Mouse (Mus musculus) myocyte (in vitro differentiated cells): ENCODE results near the gene Max. TPM values are rescaled to one million over a fixed set of nuclear protein-coding genes. Genes with fewer than 3 reads are reported as not detected.

Source experiments
- H3K27me3 ChIP-seq: one replicate; pipeline ENCODE4 v1.6.1; 2011; ENCODE audit not compliant: control insufficient read depth, insufficient read depth, insufficient read length
- H3K36me3 ChIP-seq: one replicate; pipeline ENCODE4 v1.6.1; 2011; ENCODE audit not compliant: control insufficient read depth, insufficient read depth
- H3K4me2 ChIP-seq: one replicate; pipeline ENCODE4 v1.6.1; 2011; ENCODE audit warnings: low read depth, control low read depth
- H3K4me3 ChIP-seq: one replicate; pipeline ENCODE4 v1.5.1; 2011; ENCODE audit warnings: mild to moderate bottlenecking, control low read depth, moderate library complexity
- H3K79me2 ChIP-seq: one replicate; pipeline ENCODE4 v1.6.1; 2011; ENCODE audit not compliant: control insufficient read depth, insufficient read depth
- H3ac ChIP-seq: one replicate; pipeline ENCODE4 v1.6.1; 2011; ENCODE audit not compliant: control insufficient read depth, insufficient read length
- CEBPB ChIP-seq: IDR thresholded peaks from 2 replicates; pipeline ENCODE4 v1.6.1; 2011; ENCODE audit warnings: mild to moderate bottlenecking, moderate library complexity; ENCODE audit not compliant: poor library complexity, insufficient read depth, severe bottlenecking
- E2F4 ChIP-seq: IDR thresholded peaks from one replicate; pipeline ENCODE4 v1.6.1; 2011; ENCODE audit warnings: mild to moderate bottlenecking, control low read depth, moderate library complexity; ENCODE audit not compliant: insufficient read depth
- MAX ChIP-seq: IDR thresholded peaks from one replicate; pipeline ENCODE4 v1.6.1; 2011; ENCODE audit warnings: low read depth, mild to moderate bottlenecking, control low read depth
- MYOD1 ChIP-seq, 3 experiments: IDR thresholded peaks; one replicate each; pipeline ENCODE4 v1.6.1; 2011; ENCODE audit warnings: control low read depth in 2 of 3, low read depth in 2 of 3, mild to moderate bottlenecking in 2 of 3, moderate library complexity in 1 of 3; ENCODE audit not compliant: insufficient read length in 2 of 3, control insufficient read depth in 1 of 3
- MYOG ChIP-seq, 3 experiments: IDR thresholded peaks; one replicate each; pipeline ENCODE4 v1.6.1; 2011; ENCODE audit warnings: control low read depth in 2 of 3, low read depth in 2 of 3, mild to moderate bottlenecking in 2 of 3; ENCODE audit not compliant: insufficient read length in 2 of 3, control insufficient read depth in 1 of 3, insufficient read depth in 1 of 3
- POLR2A ChIP-seq: IDR thresholded peaks from one replicate; pipeline ENCODE4 v1.6.1; 2011; ENCODE audit warnings: low read depth, mild to moderate bottlenecking, control low read depth, moderate library complexity; ENCODE audit not compliant: insufficient read length
- POLR2AphosphoS2 ChIP-seq: IDR thresholded peaks from one replicate; pipeline ENCODE4 v1.6.1; 2011; ENCODE audit warnings: low read depth, control low read depth; ENCODE audit not compliant: insufficient read length
- REST ChIP-seq: IDR thresholded peaks from one replicate; pipeline ENCODE4 v1.6.1; 2011; ENCODE audit warnings: mild to moderate bottlenecking, control low read depth, moderate library complexity; ENCODE audit not compliant: insufficient read depth, insufficient read length
- SRF ChIP-seq: IDR thresholded peaks from one replicate; pipeline ENCODE4 v1.6.1; 2011; ENCODE audit warnings: low read depth; ENCODE audit not compliant: control insufficient read depth, insufficient read length
- TCF12 ChIP-seq: IDR thresholded peaks from one replicate; pipeline ENCODE4 v1.6.1; 2011; ENCODE audit warnings: mild to moderate bottlenecking, control low read depth; ENCODE audit not compliant: poor library complexity, insufficient read depth, severe bottlenecking
- TCF3 ChIP-seq: IDR thresholded peaks from one replicate; pipeline ENCODE4 v1.6.1; 2011; ENCODE audit warnings: low read depth, control low read depth; ENCODE audit not compliant: insufficient read length
- USF1 ChIP-seq: IDR thresholded peaks from one replicate; pipeline ENCODE4 v1.6.1; 2011; ENCODE audit warnings: low read depth, mild to moderate bottlenecking, control low read depth, moderate library complexity
- polyA plus RNA-seq: library from polyadenylated mRNA; unstranded; fragments of >200 nt; fragmentation: generic; extraction: Trizol; gene quantifications from one replicate; pipeline ENCODE4 v1.2.1, GENCODE M21; 2012; ENCODE audit warnings: missing spikeins

The Max gene
- polyA plus RNA-seq, 1 experiment = 33.6 TPM

- TF ChIP-seq E2F4 (no peak), POLR2AphosphoS2 (no peak)
- Histone ChIP-seq H3K36me3 (peaks cover 67% of the 10 kb centered on the region), H3K79me2 (no peaks in the 10 kb centered on the region), H3K4me2 (no peak overlapping the region), H3ac (no peak overlapping the region), H3K27me3 (no peaks in the 10 kb centered on the region), H3K4me3 (no peak overlapping the region)
Observed at GRCm38 (mm10) chr12:76941524-76941923, 20.5 kb downstream of the Max start.

- TF ChIP-seq MYOG (IDR thresholded peaks at IDR 0.05; ENCODE audit: control insufficient read depth in 1 of 3, insufficient read depth in 1 of 3, insufficient read length in 2 of 3, low read depth in 2 of 3) = no peak
- no peak for TF ChIP-seq MAX
- no peak for TF ChIP-seq E2F4
- TF ChIP-seq TCF12 = no peak
- no peak for TF ChIP-seq TCF3
- no peak for TF ChIP-seq MYOD1 (IDR thresholded peaks at IDR 0.05; ENCODE audit: control insufficient read depth in 1 of 3, insufficient read length in 2 of 3, low read depth in 2 of 3)
- TF ChIP-seq SRF = no peak
- no peak for TF ChIP-seq CEBPB
- no peak for TF ChIP-seq POLR2AphosphoS2
- TF ChIP-seq REST = no peak
- no peak for TF ChIP-seq USF1
- no peak overlapping the region for H3K4me2 ChIP-seq
- H3K4me3 ChIP-seq = no peak overlapping the region
- H3ac ChIP-seq = no peak overlapping the region
- no peaks in the 10 kb centered on the region for H3K79me2 ChIP-seq
- peaks cover 43% of the 10 kb centered on the region for H3K36me3 ChIP-seq
- no peaks in the 10 kb centered on the region for H3K27me3 ChIP-seq
Observed at GRCm38 (mm10) chr12:76938013-76938412, 24.0 kb downstream of the Max start.

- H3K79me2 ChIP-seq = no peaks in the 10 kb centered on the region
- H3K4me3 ChIP-seq = no peak overlapping the region
- H3K4me2 ChIP-seq = no peak overlapping the region
- no peak overlapping the region for H3ac ChIP-seq
- TF ChIP-seq E2F4 (no peak), POLR2A (no peak), REST (no peak), MYOD1 (IDR thresholded peaks at IDR 0.05; ENCODE audit: control insufficient read depth in 1 of 3, insufficient read length in 2 of 3, low read depth in 2 of 3) (no peak), CEBPB (no peak), USF1 (no peak), POLR2AphosphoS2 (no peak), TCF3 (no peak), MAX (no peak), SRF (no peak), MYOG (IDR thresholded peaks at IDR 0.05; ENCODE audit: control insufficient read depth in 1 of 3, insufficient read depth in 1 of 3, insufficient read length in 2 of 3, low read depth in 2 of 3) (no peak), TCF12 (no peak)
- peaks cover 29% of the 10 kb centered on the region for H3K36me3 ChIP-seq
- H3K27me3 ChIP-seq = no peaks in the 10 kb centered on the region
Observed at GRCm38 (mm10) chr12:76936211-76936610, 25.8 kb downstream of the Max start.

- TF ChIP-seq MAX (no peak), CEBPB (no peak), TCF3 (no peak)
- no peak overlapping the region for H3ac ChIP-seq
Observed at GRCm38 (mm10) chr12:76934438-76934837, 27.6 kb downstream of the Max start.

GRCm38 (mm10) chr12:76932688-76933060 lies 29.3 kb downstream of the Max start:
- no peak overlapping the region for H3K4me3 ChIP-seq
- H3K4me2 ChIP-seq = no peak overlapping the region
- no peak overlapping the region for H3ac ChIP-seq
- no peaks in the 10 kb centered on the region for H3K79me2 ChIP-seq
- no peak for TF ChIP-seq POLR2AphosphoS2
- TF ChIP-seq MYOG (IDR thresholded peaks at IDR 0.05; ENCODE audit: control insufficient read depth in 1 of 3, insufficient read depth in 1 of 3, insufficient read length in 2 of 3, low read depth in 2 of 3) = no peak
- TF ChIP-seq POLR2A = no peak
- no peak for TF ChIP-seq MYOD1 (IDR thresholded peaks at IDR 0.05; ENCODE audit: control insufficient read depth in 1 of 3, insufficient read length in 2 of 3, low read depth in 2 of 3)
- TF ChIP-seq REST = no peak
- TF ChIP-seq CEBPB = no peak
- no peak for TF ChIP-seq MAX
- no peak for TF ChIP-seq USF1
- TF ChIP-seq E2F4 = no peak
- no peak for TF ChIP-seq SRF
- no peak for TF ChIP-seq TCF3
- TF ChIP-seq TCF12 = no peak
- H3K36me3 ChIP-seq = peaks cover 6% of the 10 kb centered on the region
- no peaks in the 10 kb centered on the region for H3K27me3 ChIP-seq

More at GRCm38 (mm10) chr12:76934438-76934837, 27.6 kb downstream of the Max start:
- Histone ChIP-seq H3K4me2 (no peak overlapping the region), H3K27me3 (no peaks in the 10 kb centered on the region), H3K36me3 (peaks cover 15% of the 10 kb centered on the region), H3K4me3 (no peak overlapping the region), H3K79me2 (no peaks in the 10 kb centered on the region)
